In genomic region chr12:116648584-116649206, GRCm38 (mm10) we compare ENCODE assay signal across 8 mouse cellular contexts.
DNase-seq lines count a peak whose midpoint lies in the region; ATAC-seq and TF ChIP-seq lines count a peak whose summit lies in the region.

No protein-coding gene starts in this region.

- WGBS in kidney, embryonic 14.5 days: 71% methylated on average over 4 of the region's 4 CpGs
- WGBS in forebrain, postnatal 0 days: 58% methylated on average over 4 of the region's 4 CpGs

- H3K36me3 ChIP-seq in kidney, embryonic 14.5 days (ENCODE audit: control insufficient read depth, insufficient read depth, low read length): no peaks in the 10 kb centered on the region
- H3K36me3 ChIP-seq in forebrain, postnatal 0 days (ENCODE audit: insufficient read depth): no peaks in the 10 kb centered on the region

- TF ChIP-seq CTCF in bone marrow macrophage, adult 2 months (IDR thresholded peaks at IDR 0.05; ENCODE audit: low read depth, low read length): 0 out of 2 replicates have a peak, but pooled peaks have one; percentile 25
- peak; percentile 83 for TF ChIP-seq CTCF in forebrain, postnatal 0 days (IDR thresholded peaks at IDR 0.05; ENCODE audit: low read depth)

- ATAC-seq in kidney, embryonic 14.5 days (ENCODE audit: low FRiP score, low TSS enrichment): peak; percentile 62
- peak; percentile 94 for ATAC-seq in forebrain, postnatal 0 days

- no peaks in the 10 kb centered on the region for H3K9me3 ChIP-seq in kidney, embryonic 14.5 days (ENCODE audit: control insufficient read depth, low read length)
- no peaks in the 10 kb centered on the region for H3K9me3 ChIP-seq in forebrain, postnatal 0 days (ENCODE audit: low read length)

- H3K4me2 ChIP-seq in kidney, embryonic 14.5 days (replicated peaks; ENCODE audit: low read depth, low read length): no peak overlapping the region
- H3K4me2 ChIP-seq in forebrain, postnatal 0 days (ENCODE audit: low read depth): no peak overlapping the region

- no peaks in the 10 kb centered on the region for H3K4me1 ChIP-seq in kidney, embryonic 14.5 days (ENCODE audit: control insufficient read depth, insufficient read depth, low read length)
- H3K4me1 ChIP-seq in bone marrow macrophage, adult 2 months (ENCODE audit: control insufficient read depth, insufficient read depth, low read length): no peaks in the 10 kb centered on the region
- 0 out of 2 replicates have a peak, but pooled peaks cover 4% of the 10 kb centered on the region for H3K4me1 ChIP-seq in forebrain, postnatal 0 days (ENCODE audit: insufficient read depth)

- H3K27ac ChIP-seq in kidney, embryonic 14.5 days (ENCODE audit: low read depth, low read length): no peak overlapping the region
- no peak overlapping the region for H3K27ac ChIP-seq in bone marrow macrophage, adult 2 months (ENCODE audit: insufficient read depth, low read depth, low read length)
- H3K27ac ChIP-seq in forebrain, postnatal 0 days (ENCODE audit: low read depth, low read length): no peak overlapping the region

- H3K27me3 ChIP-seq in kidney, embryonic 14.5 days (ENCODE audit: control insufficient read depth, insufficient read depth, low read length): no peaks in the 10 kb centered on the region
- H3K27me3 ChIP-seq in forebrain, postnatal 0 days (ENCODE audit: insufficient read depth, low read length): no peaks in the 10 kb centered on the region

- H3K4me3 ChIP-seq in kidney, embryonic 14.5 days (ENCODE audit: low read length): no peak overlapping the region
- no peak overlapping the region for H3K4me3 ChIP-seq in bone marrow macrophage, adult 2 months (ENCODE audit: insufficient read depth, low read length)
- no peak overlapping the region for H3K4me3 ChIP-seq in forebrain, postnatal 0 days (ENCODE audit: low read depth, low read length)

- no peak overlapping the region for H3K9ac ChIP-seq in kidney, embryonic 14.5 days (ENCODE audit: low read depth, low read length)
- H3K9ac ChIP-seq in forebrain, postnatal 0 days: no peak overlapping the region

- no peak for DNase-seq in kidney, adult 18-20 months
- DNase-seq in forebrain, postnatal 0 days: peak; percentile 88
- DNase-seq in layer of hippocampus, adult 9-11 months: peak; percentile 59
- peak; percentile 52 for DNase-seq in mesoderm, embryonic 11.5 days (ENCODE audit: low read depth, low spot score)
- DNase-seq in thymus, postnatal 0 days (ENCODE audit: low spot score): peak; percentile 65
- no peak for DNase-seq in urinary bladder, postnatal 4 days (ENCODE audit: low spot score in 2 of 2)

- no peak for TF ChIP-seq POLR2A in bone marrow macrophage, adult 2 months (IDR thresholded peaks at IDR 0.05; ENCODE audit: borderline replicate concordance, low read depth, low read length)

Comparison
In these comparisons a context has a peak if more than half of its experiments do, and no peak if none do; other contexts are left out.
1. DNase-seq: peak in forebrain, postnatal 0 days (single experiment), layer of hippocampus, adult 9-11 months (single experiment), mesoderm, embryonic 11.5 days (single experiment) and thymus, postnatal 0 days (single experiment); none in kidney, adult 18-20 months (single experiment) and urinary bladder, postnatal 4 days (0 of 2).